ENCODE assay signal across 17 mouse cellular contexts in the genomic region with DNA sequence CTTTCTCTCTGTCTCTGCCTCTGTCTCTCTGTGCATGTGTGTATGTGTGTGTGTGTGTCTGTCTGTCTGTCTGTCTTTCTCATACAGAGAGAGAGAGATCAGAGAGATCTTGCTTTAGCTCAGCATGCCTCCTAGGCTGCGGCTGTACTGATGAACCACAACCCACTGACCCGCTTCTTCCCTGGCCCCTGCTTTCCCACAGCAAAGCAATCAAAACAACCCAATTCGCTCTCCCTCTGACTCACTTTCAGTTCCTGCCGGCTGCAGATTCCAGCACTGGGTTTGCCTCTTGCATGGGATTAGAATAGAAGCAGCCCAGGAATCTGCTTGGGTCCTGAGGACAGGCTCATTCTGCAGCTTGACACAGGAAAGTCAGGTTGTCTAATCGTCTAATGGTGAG. TPM values are rescaled to one million over a fixed set of nuclear protein-coding genes. Genes with fewer than 3 reads are reported as not detected.
DNase-seq lines count a peak whose midpoint lies in the region; ATAC-seq lines count a peak whose summit lies in the region.
"Had no signal": no experiment of that assay in that cellular context is flagged by ENCODE, and none has a peak within 500 bp of the region (broad histone marks: within the 10 kb centered on the region; RNA-seq: fewer than 3 reads in every experiment).

No protein-coding gene starts in this region.

- H3K4me3 ChIP-seq in heart, embryonic 11.5 days (ENCODE audit: low read depth, low read length): no peak overlapping the region
- H3K4me3 ChIP-seq in embryonic facial prominence, embryonic 12.5 days: no peak overlapping the region
- H3K4me3 ChIP-seq: hindbrain, embryonic 13.5 days; neural tube, embryonic 15.5 days had no signal

- no peaks in the 10 kb centered on the region for H3K36me3 ChIP-seq in heart, embryonic 11.5 days (ENCODE audit: control insufficient read depth, insufficient read depth, low read length)
- 0 out of 2 replicates have a peak, but pooled peaks cover 6% of the 10 kb centered on the region for H3K36me3 ChIP-seq in embryonic facial prominence, embryonic 12.5 days
- H3K36me3 ChIP-seq: hindbrain, embryonic 13.5 days; neural tube, embryonic 15.5 days had no signal

- H3K9me3 ChIP-seq in heart, embryonic 11.5 days (replicated peaks; ENCODE audit: control insufficient read depth, low read length): no peaks in the 10 kb centered on the region
- H3K9me3 ChIP-seq in embryonic facial prominence, embryonic 12.5 days: no peaks in the 10 kb centered on the region
- H3K9me3 ChIP-seq: hindbrain, embryonic 13.5 days; neural tube, embryonic 15.5 days had no signal

- H3K9ac ChIP-seq in heart, embryonic 11.5 days (ENCODE audit: low read depth, low read length): no peak overlapping the region
- H3K9ac ChIP-seq in embryonic facial prominence, embryonic 12.5 days: 0 out of 2 replicates have a peak overlapping the region, but pooled peaks have one; percentile 13
- H3K9ac ChIP-seq: forebrain, postnatal 0 days; hindbrain, embryonic 13.5 days; neural tube, embryonic 15.5 days had no signal

- no peaks in the 10 kb centered on the region for H3K27me3 ChIP-seq in heart, embryonic 11.5 days (ENCODE audit: control insufficient read depth, insufficient read depth, low read length)
- no peaks in the 10 kb centered on the region for H3K27me3 ChIP-seq in embryonic facial prominence, embryonic 12.5 days
- H3K27me3 ChIP-seq: hindbrain, embryonic 13.5 days; neural tube, embryonic 15.5 days had no signal

- H3K27ac ChIP-seq in heart, embryonic 11.5 days (ENCODE audit: low read depth, low read length): 0 out of 2 replicates have a peak overlapping the region, but pooled peaks have one; percentile 29
- no peak overlapping the region for H3K27ac ChIP-seq in embryonic facial prominence, embryonic 12.5 days
- H3K27ac ChIP-seq: hindbrain, embryonic 13.5 days; neural tube, embryonic 15.5 days had no signal

- no peak for DNase-seq in heart, postnatal 14 days
- DNase-seq in urinary bladder, postnatal 14 days (ENCODE audit: low spot score): peak; percentile 56
- DNase-seq in urinary bladder, postnatal 10 days (ENCODE audit: low spot score): no peak
- no peak for DNase-seq in thymus, postnatal 36 days
- DNase-seq in kidney, adult 18-20 months: no peak
- DNase-seq: adrenal gland, adult 8-10 months; cerebellum, adult 9-11 months; forebrain, postnatal 0 days; kidney, postnatal 25 days; layer of hippocampus, adult 9-11 months; lung, postnatal 36 days had no signal

- no peak for ATAC-seq in heart, embryonic 11.5 days (replicated peaks; ENCODE audit: insufficient number of reproducible peaks, low FRiP score, low TSS enrichment)
- ATAC-seq in embryonic facial prominence, embryonic 12.5 days (ENCODE audit: insufficient number of reproducible peaks, insufficient read depth, low FRiP score, low TSS enrichment): no peak
- ATAC-seq: forebrain, postnatal 0 days; intestine, embryonic 16.5 days had no signal

- H3K4me2 ChIP-seq in heart, embryonic 11.5 days: no peak overlapping the region
- no peak overlapping the region for H3K4me2 ChIP-seq in embryonic facial prominence, embryonic 12.5 days (replicated peaks)
- H3K4me2 ChIP-seq: hindbrain, embryonic 13.5 days; midbrain, embryonic 11.5 days; neural tube, embryonic 15.5 days had no signal

- intact Hi-C loops in heart, postnatal 14 days (cut with DNase I): no loop called here

- 23% methylated on average over 5 of the region's 5 CpGs for WGBS in heart, embryonic 11.5 days (ENCODE audit: insufficient replicate concordance)
- 43% methylated on average over 5 of the region's 5 CpGs for WGBS in embryonic facial prominence, embryonic 12.5 days

- peaks cover 10% of the 10 kb centered on the region for H3K4me1 ChIP-seq in heart, embryonic 11.5 days (ENCODE audit: control insufficient read depth, insufficient read depth, low read length)
- no peaks in the 10 kb centered on the region for H3K4me1 ChIP-seq in embryonic facial prominence, embryonic 12.5 days
- H3K4me1 ChIP-seq: hindbrain, embryonic 13.5 days; neural tube, embryonic 15.5 days had no signal

RNA-seq across cellular contexts. Expression of gene Fosl2, which starts 46.1 kb away (rescaled TPM):
- polyA plus RNA-seq in heart, embryonic 11.5 days (2014; fragmentation: Nextera tagmentation; extraction: Ambion mirVana): 3.0 and 3.4 TPM in 2 replicates
- 10 to 100 TPM; 32.4 to 36.3 TPM for total RNA-seq in heart, postnatal 14 days (2021)
- polyA plus RNA-seq in embryonic facial prominence, embryonic 12.5 days (2016; fragmentation: Nextera tagmentation; extraction: Ambion mirVana): 2.1 and 2.4 TPM in 2 replicates
